Mouse (Mus musculus) ES-E14 (cell line): ENCODE measurements around the gene Metap1. TPM values are rescaled to one million over a fixed set of nuclear protein-coding genes. Genes with fewer than 3 reads are reported as not detected.

ENCODE experiments used
- DNase-seq: peaks from one replicate; pipeline ENCODE4 v3.0.0-alpha.2; 2013; ENCODE audit warnings: low read depth, low spot score
- H3K27ac ChIP-seq: 2 replicates; pipeline ENCODE4 v1.5.1; 2012; ENCODE audit warnings: low read depth, mild to moderate bottlenecking, low read length, moderate library complexity, mixed read lengths; ENCODE audit not compliant: poor library complexity, insufficient read depth, severe bottlenecking
- H3K36me3 ChIP-seq: 2 replicates; pipeline ENCODE4 v1.6.1; 2012; ENCODE audit warnings: mild to moderate bottlenecking, low read length, moderate library complexity, mixed read lengths; ENCODE audit not compliant: control insufficient read depth, poor library complexity, insufficient read depth, severe bottlenecking
- H3K4me1 ChIP-seq, 2 experiments: fragments of 150-350 bp in 1 of 2; sonication (generic) in 1 of 2; 2 replicates each; pipeline ENCODE4 v1.6.1; 2012; ENCODE audit warnings: low read length in 2 of 2, mild to moderate bottlenecking in 1 of 2, mixed read lengths in 1 of 2; ENCODE audit not compliant: control insufficient read depth in 2 of 2, insufficient read depth in 2 of 2, poor library complexity in 1 of 2
- H3K4me3 ChIP-seq, 2 experiments: fragments of 150-350 bp in 1 of 2; sonication (generic) in 1 of 2; 2 replicates each; pipeline ENCODE4 v1.5.1; 2012; ENCODE audit warnings: low read length in 2 of 2, low read depth in 1 of 2, mild to moderate bottlenecking in 1 of 2, mixed read lengths in 1 of 2; ENCODE audit not compliant: insufficient read depth in 1 of 2, poor library complexity in 1 of 2, severe bottlenecking in 1 of 2
- H3K9ac ChIP-seq: 2 replicates; pipeline ENCODE4 v1.6.1; 2012; ENCODE audit warnings: low read depth, mild to moderate bottlenecking, low read length, mixed read lengths; ENCODE audit not compliant: poor library complexity, insufficient read depth, severe bottlenecking
- H3K9me3 ChIP-seq: fragments of 150-350 bp; sonication (generic); 2 replicates; pipeline ENCODE4 v1.6.1; 2012; ENCODE audit warnings: low read depth, mild to moderate bottlenecking, low read length; ENCODE audit not compliant: control insufficient read depth, insufficient read depth
- CHD2 ChIP-seq: IDR thresholded peaks from 2 replicates; pipeline ENCODE4 v1.6.1; 2014; ENCODE audit warnings: mild to moderate bottlenecking, low read depth, low read length, inconsistent platforms
- HCFC1 ChIP-seq: IDR thresholded peaks from 2 replicates; pipeline ENCODE4 v1.6.1; 2012; ENCODE audit warnings: low read length, inconsistent platforms, borderline replicate concordance; ENCODE audit not compliant: insufficient read depth
- MAFK ChIP-seq: IDR thresholded peaks from 2 replicates; pipeline ENCODE4 v1.6.1; 2014; ENCODE audit warnings: mild to moderate bottlenecking, low read depth, low read length, inconsistent platforms; ENCODE audit not compliant: insufficient read depth
- ZC3H11A ChIP-seq: IDR thresholded peaks from 2 replicates; pipeline ENCODE4 v1.6.1; 2012; ENCODE audit warnings: low read depth, mild to moderate bottlenecking, inconsistent platforms, low read length, borderline replicate concordance
- ZNF384 ChIP-seq: IDR thresholded peaks from 2 replicates; pipeline ENCODE4 v1.6.1; 2012; ENCODE audit warnings: low read depth, low read length, inconsistent platforms
- in situ Hi-C, 2 experiments: fragments of 600-800 bp; cut with MboI; formaldehyde crosslinking; loops; one replicate each; pipeline ENCODE4 v1.15.1; 2025; ENCODE audit warnings: low sequenced_read_pairs in 2 of 2, inconsistent platforms in 1 of 2; ENCODE audit not compliant: unreplicated experiment in 2 of 2
- total RNA-seq: library from RNA; depleted of rRNA; stranded (reverse); fragments of 300-350 nt; gene quantifications from 2 replicates; pipeline ENCODE4 v1.2.3, GENCODE M21; 2012

The Metap1 gene
- total RNA-seq, 1 experiment: 67.7 TPM

DNA sequence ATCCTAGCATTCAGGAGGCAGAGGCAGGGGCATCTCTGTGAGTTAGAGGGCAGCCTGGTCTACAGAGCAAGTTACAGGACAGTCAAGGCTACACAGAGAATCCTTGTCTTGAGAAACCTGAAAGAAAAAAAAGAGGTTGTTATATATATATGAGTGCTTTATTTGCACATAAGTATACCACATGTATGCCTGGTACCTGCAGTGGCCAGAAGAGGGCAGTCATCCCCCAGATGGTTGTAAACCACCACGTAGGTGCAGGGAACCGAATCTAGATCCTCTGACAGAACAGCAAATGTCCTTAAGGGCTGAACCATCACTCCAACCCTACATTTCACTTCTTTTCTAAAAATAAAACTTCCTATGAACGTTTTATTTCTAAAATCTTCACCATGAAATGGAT lies 28.6 kb upstream of the Metap1 start:
- in situ Hi-C loops: no loop called here
- Histone ChIP-seq H3K9ac (no peak overlapping the region), H3K4me3 (no peak overlapping the region), H3K9me3 (no peaks in the 10 kb centered on the region), H3K27ac (no peak overlapping the region), H3K4me1 (no peaks in the 10 kb centered on the region), H3K36me3 (no peaks in the 10 kb centered on the region)
- TF ChIP-seq ZC3H11A (peak; percentile 52; the same call in 1 of the 2 replicates), HCFC1 (no peak)
- DNase-seq: peak; percentile 37

DNA sequence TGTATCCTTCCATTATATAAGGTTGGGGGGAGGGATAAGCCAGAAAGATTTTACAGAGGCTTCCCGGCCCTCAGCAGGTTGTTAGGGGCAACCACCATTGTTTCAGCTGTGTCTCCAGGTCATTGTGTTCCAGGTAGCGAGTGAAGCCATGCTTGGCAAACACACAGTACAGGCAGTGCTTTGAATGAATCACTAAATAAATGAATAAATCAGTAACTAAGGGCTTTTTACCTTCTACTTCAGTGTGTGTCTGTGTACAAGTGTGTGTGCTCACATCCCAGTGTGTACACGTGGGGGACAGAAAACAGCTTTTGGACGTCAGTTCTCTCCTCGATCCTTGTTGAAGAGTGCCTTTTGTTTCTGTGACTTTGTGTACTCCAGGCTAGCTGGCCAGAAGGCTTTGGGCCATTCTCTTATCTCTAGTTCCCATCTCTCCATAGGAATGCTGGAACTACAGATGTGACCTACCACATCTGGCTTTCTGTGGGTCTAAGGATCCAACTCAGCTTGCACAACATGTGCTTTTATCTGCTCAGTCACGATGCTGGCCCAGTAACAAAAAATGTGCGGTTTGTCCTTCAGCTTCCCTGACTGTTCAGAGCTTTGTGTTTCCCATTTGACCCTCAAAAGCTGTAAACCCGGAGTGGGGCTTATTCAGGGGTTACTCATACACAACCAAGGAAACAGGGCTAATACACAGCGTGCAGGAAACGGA lies 26.5 kb upstream of the Metap1 start:
- TF ChIP-seq HCFC1: no peak
- no peak for TF ChIP-seq CHD2
- TF ChIP-seq MAFK: no peak
- no peak for TF ChIP-seq ZNF384
- no peak for TF ChIP-seq ZC3H11A
- Histone ChIP-seq H3K9ac (no peak overlapping the region), H3K27ac (no peak overlapping the region), H3K4me1 (no peaks in the 10 kb centered on the region), H3K9me3 (no peaks in the 10 kb centered on the region), H3K36me3 (no peaks in the 10 kb centered on the region), H3K4me3 (no peak overlapping the region)
- no peak for DNase-seq
- in situ Hi-C loops: no loop called here

DNA sequence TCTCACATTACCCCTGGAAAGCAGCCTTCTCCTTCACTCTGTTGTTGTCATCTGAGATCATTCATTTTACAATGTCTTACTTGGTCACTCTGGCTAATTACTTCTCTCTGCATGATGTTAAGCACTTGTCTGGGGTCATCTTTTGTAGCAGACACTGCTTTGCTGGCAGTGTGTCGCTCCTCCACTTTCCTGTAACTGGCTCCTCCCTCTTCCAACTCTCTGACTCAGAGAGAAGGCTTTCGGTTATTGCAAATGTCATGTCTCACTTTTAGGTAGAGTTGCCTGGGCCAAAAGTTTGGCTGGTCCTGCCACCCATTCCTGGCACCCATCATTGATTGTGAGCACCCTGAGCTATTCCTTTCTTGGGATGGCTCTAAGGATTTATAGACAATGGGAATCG lies 25.4 kb upstream of the Metap1 start:
- no peak overlapping the region for H3K27ac ChIP-seq
- H3K9ac ChIP-seq: no peak overlapping the region
- no peaks in the 10 kb centered on the region for H3K4me1 ChIP-seq
- H3K9me3 ChIP-seq: no peaks in the 10 kb centered on the region
- H3K4me3 ChIP-seq: no peak overlapping the region
- TF ChIP-seq ZC3H11A (no peak), ZNF384 (no peak), CHD2 (no peak), MAFK (no peak), HCFC1 (no peak)
- no peak for DNase-seq
- H3K36me3 ChIP-seq: no peaks in the 10 kb centered on the region
- in situ Hi-C loops: no loop called here

DNA sequence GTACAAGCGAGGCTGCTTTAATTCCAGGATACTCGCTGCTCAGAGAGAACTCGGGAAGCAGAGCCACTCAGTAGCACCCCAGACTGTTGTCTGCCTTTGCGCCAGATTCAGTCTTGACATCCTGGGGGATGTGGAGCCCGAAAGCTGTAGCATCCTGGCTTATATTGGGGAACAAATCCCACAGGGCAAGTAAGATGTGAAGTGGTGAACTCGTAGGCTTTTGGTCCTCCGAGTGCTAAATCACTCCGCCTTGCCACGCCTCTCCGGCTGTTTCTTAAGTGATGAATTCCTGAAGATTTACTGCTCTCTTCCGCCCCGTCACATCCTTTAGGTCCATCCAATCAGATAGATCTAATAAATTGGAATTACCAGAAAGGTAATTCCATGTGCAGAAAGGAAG lies 23.9 kb upstream of the Metap1 start:
- no peak overlapping the region for H3K27ac ChIP-seq
- DNase-seq: no peak
- H3K9ac ChIP-seq: no peak overlapping the region
- no peak overlapping the region for H3K4me3 ChIP-seq
- in situ Hi-C loops: no loop called here
- no peaks in the 10 kb centered on the region for H3K9me3 ChIP-seq
- no peaks in the 10 kb centered on the region for H3K4me1 ChIP-seq
- no peaks in the 10 kb centered on the region for H3K36me3 ChIP-seq
- no peak for TF ChIP-seq MAFK
- TF ChIP-seq CHD2: no peak
- TF ChIP-seq ZC3H11A: no peak
- no peak for TF ChIP-seq ZNF384
- no peak for TF ChIP-seq HCFC1

DNA sequence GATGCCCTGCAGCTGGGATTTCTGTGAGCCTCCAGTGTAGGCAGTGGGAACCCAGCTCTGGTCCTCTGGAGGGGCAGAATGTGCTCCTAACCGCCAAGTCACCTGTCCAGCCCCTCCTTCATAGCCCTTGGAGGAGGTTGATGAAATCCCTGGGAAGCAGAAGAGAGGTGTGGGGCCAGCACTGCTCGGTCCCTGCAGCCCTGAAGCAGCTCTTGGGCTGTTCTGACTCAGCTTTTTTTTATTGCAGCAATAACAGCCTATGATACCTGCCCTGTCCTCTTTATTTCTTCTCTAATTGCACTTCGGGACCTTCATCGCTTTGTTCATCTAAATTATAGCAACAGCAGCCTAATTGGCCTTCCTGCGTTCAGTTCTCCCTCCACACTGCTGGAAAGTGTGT lies 21.2 kb upstream of the Metap1 start:
- Histone ChIP-seq H3K27ac (no peak overlapping the region), H3K4me3 (no peak overlapping the region), H3K9ac (no peak overlapping the region), H3K36me3 (no peaks in the 10 kb centered on the region), H3K9me3 (no peaks in the 10 kb centered on the region), H3K4me1 (no peaks in the 10 kb centered on the region)
- DNase-seq: no peak
- in situ Hi-C loops: no loop called here
- no peak for TF ChIP-seq MAFK
- TF ChIP-seq ZNF384: no peak
- no peak for TF ChIP-seq CHD2
